Mouse (Mus musculus): Measurements from ENCODE around the gene Klhdc7b. TPM values are rescaled to one million over a fixed set of nuclear protein-coding genes. Genes with fewer than 3 reads are reported as not detected.
"Not testable (repeated sequence)": the region's sequence is repeated elsewhere in the genome, so short reads cannot be mapped to it uniquely, and the experiment has no call there.

The Klhdc7b gene
- total RNA-seq, 2 experiments from 2014 or later: not detected

DNA sequence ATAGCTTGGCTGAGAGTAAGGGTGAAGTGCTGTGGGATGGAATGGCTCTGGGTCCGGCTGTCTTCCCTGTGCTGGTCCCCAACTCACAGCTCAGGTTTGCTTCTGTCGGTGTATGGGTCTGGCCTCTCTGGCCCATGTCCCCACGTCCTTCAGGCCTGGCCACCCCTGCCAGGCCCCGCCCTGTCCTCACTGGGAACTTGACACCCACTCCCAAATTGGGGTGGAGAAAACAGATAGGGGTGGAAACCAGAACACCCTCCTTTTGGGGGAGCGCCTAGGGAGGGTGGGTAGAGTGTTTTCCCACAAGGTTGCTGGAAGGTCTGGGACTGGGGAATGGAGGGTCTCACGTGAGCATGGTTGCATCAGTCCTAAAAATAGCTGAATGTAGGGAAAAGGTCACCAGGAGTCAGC lies 41.0 kb downstream of the Klhdc7b start, which contains the start of gene Cpt1b:
Cpt1b (minus strand) TSS at position 153 of the 411 bp plus-strand sequence.
- intact Hi-C loops (cut with DNase I): no loop called here
- DNase-seq: peak; percentile 85 to 90

DNA sequence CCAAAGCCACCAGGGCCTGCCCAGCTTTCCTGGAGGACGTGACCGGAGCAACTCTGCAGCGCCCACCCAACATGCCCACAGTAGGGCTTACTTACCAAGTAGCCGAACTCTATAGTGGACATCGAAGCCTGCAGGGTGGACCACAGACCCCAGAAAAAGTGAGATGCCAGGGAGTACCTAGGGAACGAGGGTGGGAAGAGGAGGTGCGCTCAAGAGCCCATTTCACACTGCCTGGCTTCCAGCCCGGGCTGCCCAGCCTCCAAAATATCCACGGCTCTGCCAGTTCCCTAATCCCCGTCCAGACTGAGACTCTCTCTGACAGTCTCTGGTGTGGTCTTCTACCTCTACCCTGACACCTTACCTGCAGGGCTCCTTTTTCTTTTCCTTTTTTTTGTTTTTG lies 42.0 kb downstream of the Klhdc7b start:
- intact Hi-C loops (cut with DNase I): no loop called here

GRCm38 (mm10) chr15:89428136-89428790 lies 43.5 kb downstream of the Klhdc7b start:
- no peak for DNase-seq
- intact Hi-C loops (cut with DNase I): loop anchor here (2.0 kb wide), 1 partner anchor 49 kb away; the partner anchor contains the start of gene Odf3b

More for the DNA sequence above, 42.0 kb downstream of the Klhdc7b start:
- peak; percentile 74 to 75 for DNase-seq

DNA sequence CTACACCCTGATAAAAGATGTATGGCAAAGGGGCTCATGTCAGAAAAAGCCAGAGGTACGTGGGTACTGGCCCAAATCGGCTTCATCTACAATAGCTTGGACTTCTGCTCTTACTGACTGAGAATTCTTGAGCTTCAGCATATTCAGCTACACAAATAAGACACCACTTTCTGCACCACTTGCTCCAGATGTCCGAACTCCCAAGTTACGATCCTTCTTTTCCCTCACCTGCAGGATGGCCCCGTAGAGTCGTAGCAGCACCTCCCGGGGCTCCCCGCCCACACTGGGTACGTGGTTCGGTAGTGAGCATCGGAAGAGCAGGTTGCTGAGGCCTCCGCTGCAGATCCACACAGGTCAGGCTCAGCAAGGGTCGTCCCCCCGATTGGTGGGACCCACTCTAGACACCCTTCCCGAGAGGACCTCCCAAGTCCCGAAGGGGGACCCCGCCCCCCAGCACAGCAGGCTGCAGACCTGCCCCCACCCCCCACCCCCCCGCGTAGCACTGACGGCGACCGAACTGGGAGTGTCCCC lies 44.2 kb downstream of the Klhdc7b start:
- intact Hi-C loops (cut with DNase I): loop anchor here (2.0 kb wide), 1 partner anchor 50 kb away; the partner anchor contains the start of gene Odf3b

DNA sequence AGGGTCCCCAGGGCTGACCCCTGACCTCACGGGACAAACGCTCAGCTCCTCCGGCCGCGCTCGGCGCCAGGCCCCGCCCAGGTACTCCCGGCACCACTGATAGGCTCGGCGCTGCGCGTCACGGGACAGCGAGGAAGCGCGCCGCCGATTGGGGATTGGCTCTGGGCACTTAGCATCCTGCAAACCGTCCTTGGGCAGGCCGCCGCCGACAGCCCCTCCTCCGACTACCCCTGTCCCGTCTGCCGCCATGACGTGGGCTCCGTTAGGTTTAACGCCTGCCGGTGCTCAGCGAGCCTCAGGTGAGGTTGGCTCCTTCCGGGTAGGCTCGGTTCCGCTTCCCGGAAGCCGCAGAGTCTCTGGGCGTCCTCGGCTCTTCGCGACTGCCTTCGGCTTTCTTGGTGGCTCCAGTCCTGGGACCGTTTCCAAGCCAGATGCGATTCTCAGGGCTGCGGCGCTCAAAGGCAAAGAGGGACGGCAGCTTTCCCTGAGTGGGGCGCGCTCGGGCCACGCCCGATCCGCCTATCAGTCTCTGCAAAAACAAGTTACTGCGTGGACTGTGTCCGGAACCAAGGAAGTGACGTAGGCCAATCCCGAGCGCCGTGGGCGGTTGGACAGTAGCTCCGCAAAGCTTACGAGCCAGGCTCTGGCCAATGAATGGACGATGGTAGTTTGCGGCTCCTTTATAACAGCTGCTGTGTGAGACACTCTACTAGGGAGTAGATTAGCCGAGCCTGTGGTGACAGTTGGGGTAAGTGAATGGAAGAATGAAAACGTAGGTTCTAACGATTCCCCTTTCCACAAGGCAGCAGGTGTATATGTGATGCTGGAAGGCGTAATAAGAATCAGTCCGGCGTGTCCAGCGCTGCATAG lies 44.9 kb downstream of the Klhdc7b start, which contains the start of the genes C730034F03Rik, Gm44502 and Chkb:
C730034F03Rik (plus strand) TSS at position 238 of the 870 bp plus-strand sequence.
Gm44502 (minus strand) TSS at position 345 of the 870 bp plus-strand sequence.
Chkb (minus strand) TSS at position 557 of the 870 bp plus-strand sequence.
- intact Hi-C loops (cut with DNase I): loop anchor here (2.0 to 5.0 kb wide), 2 partner anchors 38 to 51 kb away; partner anchors contain the start of gene Odf3b

More for the DNA sequence above, 44.2 kb downstream of the Klhdc7b start:
- DNase-seq: no peak

DNA sequence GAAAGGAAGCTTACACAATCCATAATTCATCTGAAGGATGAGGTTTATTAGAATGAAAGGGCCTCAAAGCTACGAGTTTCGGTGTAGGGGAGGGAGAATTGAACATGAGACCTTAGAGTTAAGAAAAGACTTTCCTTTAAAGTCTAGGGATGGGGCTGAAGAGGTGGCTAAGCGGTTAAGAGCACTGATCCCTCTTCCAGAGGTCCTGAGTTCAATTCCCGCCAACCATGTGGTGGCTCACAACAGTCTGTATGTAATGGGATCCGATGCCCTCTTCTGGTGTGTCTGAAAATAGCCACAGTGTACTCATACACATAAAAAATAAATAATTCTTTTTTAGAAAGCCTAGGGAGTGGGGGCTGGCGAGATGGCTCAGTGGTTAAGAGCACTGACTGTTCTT lies 45.6 kb downstream of the Klhdc7b start:
- no peak for DNase-seq
- intact Hi-C loops (cut with DNase I): loop anchor here (5.0 kb wide), 1 partner anchor 37 kb away; no protein-coding TSS in a partner anchor

More for the DNA sequence above, 44.9 kb downstream of the Klhdc7b start, which contains the start of the genes C730034F03Rik, Gm44502 and Chkb:
- DNase-seq: peak; percentile 95

GRCm38 (mm10) chr15:89430771-89431170 lies 46.1 kb downstream of the Klhdc7b start:
- intact Hi-C loops (cut with DNase I): loop anchor here (5.0 kb wide), 1 partner anchor 37 kb away; no protein-coding TSS in a partner anchor
- DNase-seq: not testable (repeated sequence)

- no peak for DNase-seq
- intact Hi-C loops (cut with DNase I): loop anchor here (5.0 kb wide), 1 partner anchor 36 kb away; no protein-coding TSS in a partner anchor
Observed at GRCm38 (mm10) chr15:89431271-89431670, 46.6 kb downstream of the Klhdc7b start.

GRCm38 (mm10) chr15:89431806-89432205 lies 47.1 kb downstream of the Klhdc7b start:
- no peak for DNase-seq
- intact Hi-C loops (cut with DNase I): loop anchor here (5.0 kb wide), 1 partner anchor 35 kb away; no protein-coding TSS in a partner anchor

DNA sequence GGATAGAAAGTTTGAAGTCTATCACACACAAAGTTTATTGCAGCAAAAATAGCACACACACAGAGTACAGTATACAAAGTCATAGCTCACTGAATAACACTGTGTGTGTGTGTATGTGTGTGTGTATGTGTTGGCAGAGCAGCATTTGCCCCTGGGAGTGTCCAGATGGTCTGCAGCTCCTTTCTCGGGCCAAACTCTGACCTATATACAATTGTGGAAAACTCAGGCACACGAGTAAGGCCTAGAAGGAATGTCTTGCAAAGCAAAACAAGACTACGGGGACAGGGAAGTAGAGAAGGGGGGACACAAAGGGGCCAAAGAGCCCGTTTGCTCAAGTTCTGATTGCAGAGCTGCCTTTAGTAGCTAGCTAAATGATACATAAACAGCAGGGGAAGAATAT lies 48.2 kb downstream of the Klhdc7b start:
- DNase-seq: no peak
- intact Hi-C loops (cut with DNase I): loop anchor here (5.0 kb wide), 1 partner anchor 34 kb away; no protein-coding TSS in a partner anchor

DNA sequence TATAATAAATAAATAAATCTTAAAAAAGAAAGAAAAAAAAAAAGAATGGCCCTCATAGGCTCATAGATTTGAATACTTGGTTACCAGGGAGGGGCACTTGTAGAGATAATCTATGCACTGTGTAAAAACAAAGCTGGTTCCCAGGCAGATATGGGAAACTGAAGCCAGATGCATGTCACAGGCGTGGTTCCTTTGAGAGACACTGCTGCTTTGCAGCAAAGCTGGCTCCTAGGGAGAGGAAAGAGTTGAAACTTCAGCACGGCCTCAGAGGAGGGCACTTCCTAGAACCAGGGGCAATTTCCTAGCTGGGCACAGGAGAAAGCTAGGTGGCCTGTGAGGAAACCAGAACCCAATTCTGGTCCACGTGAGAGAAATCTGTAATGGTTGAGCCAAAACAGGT lies 49.4 kb downstream of the Klhdc7b start:
- DNase-seq: no peak
- intact Hi-C loops (cut with DNase I): loop anchor here (5.0 kb wide), 1 partner anchor 33 kb away; no protein-coding TSS in a partner anchor

DNA sequence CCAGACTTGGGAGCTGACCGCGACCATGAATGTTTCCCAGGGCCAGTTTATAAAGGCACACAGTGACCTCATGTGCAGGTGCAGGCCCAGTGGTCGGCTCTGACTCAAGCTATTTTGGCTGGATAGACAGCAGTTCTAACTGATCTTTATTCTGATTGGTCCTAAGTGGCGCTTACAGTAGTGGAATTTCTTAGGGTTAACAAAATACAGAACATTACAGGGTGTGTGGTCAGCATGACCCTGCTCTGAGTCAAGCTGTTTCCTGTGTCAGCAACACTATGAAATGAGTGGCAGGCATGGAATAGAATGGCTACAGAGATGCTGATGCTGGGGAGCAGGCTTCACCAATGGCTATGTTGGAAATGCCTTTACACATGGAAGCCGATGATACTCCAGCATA lies 51.2 kb downstream of the Klhdc7b start:
- intact Hi-C loops (cut with DNase I): no loop called here

More for the DNA sequence above, 51.2 kb downstream of the Klhdc7b start:
- no peak for DNase-seq

Other genes starting within 250 kb of the Klhdc7b start
- gene Mapk12, start 244.2 kb upstream of the Klhdc7b start, total RNA-seq (2021): 10 to 100 TPM; 23.8 to 24.8 TPM
- 1 to 10 TPM; 4.1 to 4.8 TPM for gene Mapk11, start 235.3 kb upstream of the Klhdc7b start, total RNA-seq (2021)
- gene Plxnb2, start 204.1 kb upstream of the Klhdc7b start, total RNA-seq (2021): 100 to 1,000 TPM; 115 to 145 TPM
- gene Dennd6b, start 188.4 kb upstream of the Klhdc7b start, total RNA-seq (2021): 1 to 10 TPM; 8.6 TPM
- gene Ppp6r2, start 173.4 kb upstream of the Klhdc7b start, total RNA-seq (2021): 10 to 100 TPM; 59.5 to 60.6 TPM
- 10 to 100 TPM; 71.2 to 77.1 TPM for gene Sbf1, start 69.6 kb upstream of the Klhdc7b start, total RNA-seq (2021)
- not detected for gene Adm2, start 62.2 kb upstream of the Klhdc7b start, total RNA-seq (2021)
- not detected for gene Miox, start 50.5 kb upstream of the Klhdc7b start, total RNA-seq (2021)
- 10 to 100 TPM; 44.2 to 48.9 TPM for gene Lmf2, start 29.3 kb upstream of the Klhdc7b start, total RNA-seq (2021)
- gene Ncaph2, start 29.2 kb upstream of the Klhdc7b start, total RNA-seq (2021): 10 to 100 TPM; 79.2 to 80.9 TPM
- 10 to 100 TPM; 20.5 to 22.0 TPM for gene Sco2, start 11.1 kb upstream of the Klhdc7b start, total RNA-seq (2021)
- under 1 TPM; 0.31 to 0.64 TPM for gene Tymp, start 7.9 kb upstream of the Klhdc7b start, total RNA-seq (2021)
- 1 to 10 TPM; 1.3 to 1.5 TPM for gene Odf3b, start 5.6 kb upstream of the Klhdc7b start, total RNA-seq (2021)
- gene Syce3, start 25.6 kb downstream of the Klhdc7b start, total RNA-seq (2021): not detected
- 100 to 1,000 TPM; 700 to 720 TPM for gene Cpt1b, start 40.9 kb downstream of the Klhdc7b start, total RNA-seq (2021)
- 1 to 10 TPM; 1.9 to 2.4 TPM for gene C730034F03Rik, start 44.7 kb downstream of the Klhdc7b start, total RNA-seq (2021)
- 10 to 100 TPM; 14.6 to 15.4 TPM for gene Gm44502, start 44.8 kb downstream of the Klhdc7b start, total RNA-seq (2021)
- 10 to 100 TPM; 71.8 to 73.9 TPM for gene Chkb, start 45.0 kb downstream of the Klhdc7b start, total RNA-seq (2021)
- under 1 TPM; 0.05 to 0.12 TPM for gene Mapk8ip2, start 69.0 kb downstream of the Klhdc7b start, total RNA-seq (2021)
- 10 to 100 TPM; 18.1 to 18.4 TPM for gene Arsa, start 92.5 kb downstream of the Klhdc7b start, total RNA-seq (2021)
- 10 to 100 TPM; 82.6 to 86.1 TPM for gene Shank3, start 114.7 kb downstream of the Klhdc7b start, total RNA-seq (2021)
- 1 to 10 TPM in 1 of 2 experiments, under 1 TPM in 1; 0.55 to 1.5 TPM for gene Acr, start 183.4 kb downstream of the Klhdc7b start, total RNA-seq (2021)
- gene Rabl2, start 207.0 kb downstream of the Klhdc7b start, total RNA-seq (2021): 1 to 10 TPM; 8.0 to 9.1 TPM

Data from heart, postnatal 10 days (tissue).